Mouse (Mus musculus): ENCODE measurements at regions not wholly inside any gene's neighbourhood (a gene's known extent, or its start where the extent isn't known, plus 50 kb on each side); places are given as distances from the start of the nearest gene placed in this dataset.

DNA sequence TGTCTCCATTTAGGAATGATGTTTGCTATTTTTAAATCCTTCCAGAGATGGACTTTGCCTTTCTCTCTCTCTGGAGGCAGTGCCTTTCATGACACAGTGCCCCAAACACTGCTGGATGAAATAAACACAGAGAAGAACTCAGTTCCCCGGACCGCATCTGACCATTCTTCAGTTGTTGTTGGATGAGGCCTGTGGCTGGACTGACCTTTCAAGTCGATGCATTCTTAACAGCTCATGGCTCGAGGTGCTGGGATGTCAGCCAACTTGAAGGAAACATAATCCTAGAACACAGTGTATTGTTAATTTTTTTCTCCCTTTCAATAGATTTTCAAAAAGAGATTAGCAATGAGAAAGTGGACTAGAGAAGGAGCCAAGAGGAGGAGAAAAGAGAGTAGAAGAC is 98.3 kb upstream of the Mocs2 start:
- TF ChIP-seq CTCF (IDR thresholded peaks at IDR 0.05; ENCODE audit: borderline replicate concordance, control insufficient read depth, extremely low read depth, insufficient read depth, low read length, poor library complexity) (no peak), POLR2A (IDR thresholded peaks at IDR 0.05; ENCODE audit: control insufficient read depth, extremely low read depth, insufficient read depth, low read length, poor library complexity) (no peak)

Data from thymus, adult 2 months (tissue).